Mouse (Mus musculus) adrenal gland, postnatal 10 days (tissue): ENCODE results near the gene Zmat5. TPM values are rescaled to one million over a fixed set of nuclear protein-coding genes. Genes with fewer than 3 reads are reported as not detected.

Experiments
- DNase-seq: peaks from one replicate; pipeline ENCODE4 v3.0.0; 2021; ENCODE audit warnings: mixed read lengths
- long read RNA-seq, 2 experiments: library from polyadenylated mRNA; stranded (forward); transcript quantifications; one replicate each; pipeline ENCODE4 v2.0.0; 2021
- total RNA-seq, 2 experiments: library from RNA; stranded (reverse); gene quantifications; 2 replicates each; pipeline ENCODE4 v1.2.3; 2021

Gene Zmat5
- 10 to 100 TPM; 33.4 to 36.0 TPM for total RNA-seq
- long read RNA-seq, experiment 1, transcript Zmat5-201 (6 exons, 792 nt) = major isoform, 7 of 31 reads
- long read RNA-seq, experiment 1, partial matches to known transcripts = 2 of 31 reads
- long read RNA-seq, experiment 1, other reads (novel, unspliced or antisense) = 22 of 31 reads
- long read RNA-seq, experiment 2, transcript Zmat5-201 (6 exons, 792 nt) = major isoform, 8 of 32 reads
- long read RNA-seq, experiment 2, partial matches to known transcripts = 6 of 32 reads
- long read RNA-seq, experiment 2, other reads (novel, unspliced or antisense) = 18 of 32 reads

- peak; percentile 93 for DNase-seq
Observed at GRCm38 (mm10) chr11:4704072-4704964, at the start of gene Zmat5, which contains the start of gene Uqcr10. Gene Zmat5, plus strand, starts transcription at chr11:4704678. Gene Uqcr10, minus strand, starts transcription at chr11:4704342.

- DNase-seq = no peak
Observed at GRCm38 (mm10) chr11:4659818-4660217, 44.7 kb upstream of the Zmat5 start.

DNA sequence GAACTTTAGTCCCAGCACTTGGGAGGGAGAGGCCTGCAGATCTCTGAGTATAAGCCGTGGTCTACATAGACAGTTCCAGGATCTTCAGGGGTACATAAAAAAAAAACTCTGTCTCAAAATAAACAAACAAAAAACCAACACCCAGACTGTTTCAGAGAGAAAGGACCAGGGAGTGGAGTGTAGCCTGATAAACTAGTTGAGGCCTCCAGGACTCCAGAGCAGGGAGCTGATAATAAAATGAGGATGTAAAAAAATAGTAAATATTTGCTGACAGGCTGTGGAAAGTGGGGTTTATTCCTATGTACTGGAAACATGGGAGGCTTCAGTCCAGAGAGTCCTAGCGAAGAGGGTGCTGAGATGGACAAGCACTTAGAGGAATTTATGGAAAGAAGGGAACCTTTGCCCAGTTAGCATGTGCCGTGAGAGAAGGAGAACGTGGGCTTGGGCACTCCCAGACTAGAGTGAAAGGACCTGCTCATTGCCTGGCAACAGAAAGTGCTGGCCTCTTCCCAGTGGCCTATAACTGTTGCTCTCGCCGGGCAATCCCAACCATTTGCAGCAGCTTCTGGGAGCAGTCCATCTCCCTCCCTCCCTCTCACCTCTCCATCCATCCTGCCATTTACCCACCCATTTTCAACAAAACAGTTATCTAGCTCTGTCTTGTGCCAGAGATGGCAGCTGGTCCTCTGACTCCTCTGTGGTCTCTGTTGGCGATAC is 44.0 kb upstream of the Zmat5 start:
- DNase-seq = no peak

GRCm38 (mm10) chr11:4661324-4661723 is 43.2 kb upstream of the Zmat5 start:
- DNase-seq = no peak

DNA sequence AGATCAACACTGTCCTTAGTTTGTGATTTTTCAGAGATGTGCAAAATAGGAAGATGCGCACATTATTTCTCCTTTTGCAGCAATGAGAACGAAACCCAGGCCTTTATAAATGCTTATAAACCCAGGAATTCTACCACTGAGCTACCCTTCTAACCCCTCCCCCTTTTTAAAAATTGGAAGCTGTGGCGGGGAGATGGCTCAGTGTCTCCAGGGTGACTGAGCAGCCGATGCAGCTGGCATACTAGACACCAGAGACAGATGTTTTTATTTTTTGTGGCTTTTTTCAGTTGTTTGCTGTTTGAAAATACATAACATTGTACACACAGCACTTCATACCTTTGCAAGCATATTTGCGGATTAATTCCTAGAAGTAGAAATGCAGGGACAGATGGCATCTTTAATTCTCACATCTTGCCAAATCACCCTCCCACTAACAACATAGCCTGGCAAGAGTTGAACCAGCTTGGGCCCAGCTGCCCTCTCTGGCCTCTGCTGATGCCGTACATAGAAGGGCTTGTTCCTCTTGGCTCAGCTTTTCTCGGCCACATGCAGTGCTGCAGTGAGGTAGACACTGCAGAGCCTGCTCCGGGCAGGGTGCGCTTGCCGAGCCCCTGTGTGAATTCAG is 42.5 kb upstream of the Zmat5 start:
- DNase-seq = no peak

DNA sequence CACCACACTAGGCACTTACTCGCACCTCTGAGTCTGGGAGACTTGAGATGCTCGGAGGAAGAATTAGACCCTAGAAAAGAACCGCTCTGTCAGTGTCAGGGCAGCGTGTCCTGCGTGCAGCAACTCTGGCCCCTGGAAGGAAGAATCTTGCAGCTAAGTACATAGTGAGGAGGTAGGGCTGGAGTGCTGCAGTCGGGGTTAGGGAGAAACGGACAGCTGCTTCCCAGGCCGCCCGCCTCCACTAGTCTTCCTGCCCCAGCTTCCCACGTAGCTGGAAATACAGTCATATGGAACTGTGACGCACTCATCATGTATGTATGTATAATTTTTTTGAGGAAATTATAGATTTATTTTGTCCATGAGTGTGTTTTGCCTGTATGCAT is 42.0 kb upstream of the Zmat5 start:
- DNase-seq = no peak

DNA sequence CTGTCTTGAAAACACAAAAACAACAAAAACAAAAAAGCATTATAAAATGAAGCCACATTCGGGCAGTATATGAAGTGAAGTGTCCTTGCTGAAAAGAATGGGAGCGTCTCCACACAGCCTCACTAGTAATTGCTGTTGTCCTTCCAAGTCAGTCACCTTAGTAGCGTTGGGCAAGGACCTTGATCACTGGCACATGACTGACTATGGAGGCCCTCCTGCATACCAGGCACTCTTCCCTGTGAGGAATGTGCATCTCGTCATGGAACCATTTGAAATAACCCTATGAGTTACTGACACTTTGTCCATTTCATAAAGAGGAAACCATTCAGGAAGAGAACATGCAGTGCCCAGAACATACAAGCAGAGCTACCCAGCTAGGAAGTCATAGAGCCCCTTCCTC is 32.7 kb upstream of the Zmat5 start:
- DNase-seq = no peak

- no peak for DNase-seq
Observed at GRCm38 (mm10) chr11:4674593-4674992, 29.9 kb upstream of the Zmat5 start.

DNA sequence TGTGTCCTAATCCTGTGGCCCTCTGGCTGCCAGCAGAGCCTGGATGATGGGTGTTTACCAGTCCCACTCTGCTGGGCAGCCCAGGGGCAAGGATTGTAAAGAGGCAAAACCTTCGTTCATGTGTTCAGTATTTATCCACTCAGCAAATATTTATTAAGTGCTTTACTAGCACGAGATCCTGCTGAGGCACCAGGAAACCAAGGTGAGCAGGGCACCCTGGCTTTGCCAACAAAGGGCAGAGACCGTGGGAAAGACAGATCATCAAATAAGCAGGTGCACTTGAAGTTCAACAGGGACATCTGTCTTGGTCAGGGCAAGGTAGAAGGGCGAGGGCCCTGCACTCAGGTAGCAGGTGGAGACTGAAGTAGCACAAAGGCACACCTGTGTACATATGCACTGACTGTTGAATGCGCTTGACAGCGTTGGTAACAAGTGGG is 29.3 kb upstream of the Zmat5 start:
- no peak for DNase-seq

GRCm38 (mm10) chr11:4675693-4676092 is 28.8 kb upstream of the Zmat5 start:
- DNase-seq = no peak

- DNase-seq = no peak
Observed at GRCm38 (mm10) chr11:4677250-4677872, 27.1 kb upstream of the Zmat5 start.

GRCm38 (mm10) chr11:4678700-4679440 is 25.6 kb upstream of the Zmat5 start:
- no peak for DNase-seq

DNA sequence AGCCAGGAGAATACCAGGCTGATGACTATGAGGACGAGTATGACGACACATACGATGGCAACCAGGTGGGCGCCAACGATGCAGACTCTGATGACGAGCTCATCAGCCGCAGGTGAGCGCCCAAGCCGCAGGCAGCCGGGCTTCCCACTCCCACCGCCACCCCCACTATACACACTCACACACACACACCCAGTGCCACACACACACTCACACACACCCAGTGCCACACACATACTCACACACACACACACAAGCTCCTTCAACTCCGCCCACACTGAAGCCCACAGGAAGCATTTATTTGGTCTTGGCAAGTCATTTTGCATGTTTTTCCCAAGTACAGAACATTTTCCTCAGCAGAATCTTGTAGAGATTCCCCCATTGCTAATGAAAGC is 25.0 kb upstream of the Zmat5 start:
- no peak for DNase-seq

GRCm38 (mm10) chr11:4680126-4680525 is 24.4 kb upstream of the Zmat5 start:
- no peak for DNase-seq

GRCm38 (mm10) chr11:4683516-4683915 is 21.0 kb upstream of the Zmat5 start:
- DNase-seq = no peak

GRCm38 (mm10) chr11:4684186-4684585 is 20.3 kb upstream of the Zmat5 start:
- no peak for DNase-seq

DNA sequence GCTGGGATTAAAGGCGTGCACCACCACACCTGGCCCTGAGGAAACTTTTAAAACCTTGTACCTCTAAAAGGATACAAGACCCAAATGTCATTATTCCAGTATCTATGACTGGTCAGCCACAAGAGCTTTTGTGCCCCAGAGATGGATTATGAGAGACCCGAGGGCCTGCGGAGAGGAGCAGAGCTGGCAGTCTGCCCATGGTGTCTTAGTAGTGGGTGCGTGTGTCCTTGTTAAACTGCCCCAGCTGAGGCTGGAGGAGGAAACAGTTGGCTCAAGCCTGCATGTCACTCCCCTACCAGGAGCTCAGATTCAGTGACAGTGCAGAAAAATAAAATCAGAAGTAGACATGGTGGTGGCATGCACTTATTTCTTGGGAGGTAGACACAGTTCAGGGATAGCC is 19.4 kb upstream of the Zmat5 start:
- peak; percentile 73 for DNase-seq

DNA sequence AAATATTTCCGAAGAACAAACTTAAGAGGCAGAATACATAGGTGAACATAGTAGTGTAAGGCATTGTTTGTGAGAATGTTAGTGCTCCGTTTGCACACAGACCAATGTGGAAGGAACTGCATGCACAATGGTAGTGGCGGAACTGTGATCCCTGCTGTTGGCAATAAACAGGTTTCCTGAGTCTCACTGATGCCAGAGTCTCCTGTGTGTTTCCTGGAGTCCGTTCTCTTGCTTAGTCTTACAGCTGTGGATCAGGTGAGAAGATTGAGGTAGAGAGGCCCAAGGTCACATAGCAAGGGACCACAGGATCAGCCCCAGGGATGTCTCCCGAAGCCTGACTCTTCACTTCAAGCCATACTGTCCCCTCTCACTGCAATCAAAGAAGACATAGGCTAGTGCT is 19.0 kb upstream of the Zmat5 start:
- DNase-seq = no peak

DNA sequence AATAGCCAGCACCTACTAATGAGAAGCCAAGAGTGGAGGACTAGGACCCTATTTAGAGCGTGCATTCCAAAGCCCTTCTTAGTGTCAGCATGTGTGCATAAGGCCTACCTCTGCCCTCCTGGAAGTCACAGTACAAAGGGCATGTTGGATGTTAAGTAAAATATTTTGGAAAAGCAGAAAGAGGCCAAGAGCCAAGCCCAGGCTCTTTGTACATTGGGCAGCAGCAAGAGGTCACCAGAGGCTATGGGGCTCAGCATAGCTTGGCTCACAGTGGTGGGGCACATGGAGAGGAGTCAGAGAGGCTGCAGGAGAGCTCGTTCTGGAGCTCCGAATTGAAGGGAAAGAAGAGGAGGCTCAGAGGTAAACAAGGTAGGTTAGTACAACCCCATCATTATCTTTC is 17.5 kb upstream of the Zmat5 start:
- DNase-seq = no peak

DNA sequence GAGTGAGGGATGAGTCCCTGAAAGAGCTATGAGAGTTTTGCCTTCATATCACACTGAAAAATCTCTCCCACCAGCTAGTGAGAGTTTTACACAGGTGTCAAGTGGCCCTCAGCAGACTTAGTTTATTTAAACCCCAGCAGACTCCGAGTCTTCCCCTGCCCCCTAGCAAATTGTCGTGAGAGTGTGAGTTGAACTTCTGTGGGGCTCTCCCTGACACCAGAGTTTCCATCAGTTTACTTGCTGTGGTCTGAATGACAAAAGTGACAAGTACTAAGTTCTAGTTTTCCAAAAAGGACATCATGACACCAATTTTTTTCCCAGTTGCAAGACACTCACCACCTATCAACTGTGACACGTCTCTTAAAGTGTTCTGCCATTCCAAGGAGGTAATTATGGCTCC is 16.6 kb upstream of the Zmat5 start:
- DNase-seq = no peak
